Mouse (Mus musculus): ENCODE measurements at regions not wholly inside any gene's neighbourhood (a gene's known extent, or its start where the extent isn't known, plus 50 kb on each side); places are given as distances from the start of the nearest gene placed in this dataset.
"Not testable (repeated sequence)": the region's sequence is repeated elsewhere in the genome, so short reads cannot be mapped to it uniquely, and the experiment has no call there.

GRCm38 (mm10) chr3:33440905-33441304 lies 297.9 kb upstream of the Pex5l start:
- no peak for DNase-seq (ENCODE audit: extremely low spot score, low read depth, low spot score)

- no peak for DNase-seq (ENCODE audit: extremely low spot score, low read depth, low spot score)
Observed at GRCm38 (mm10) chr3:33440500-33440899, 297.5 kb upstream of the Pex5l start.

GRCm38 (mm10) chr3:33416922-33417321 lies 273.9 kb upstream of the Pex5l start:
- DNase-seq (ENCODE audit: extremely low spot score, low read depth, low spot score) = no peak

GRCm38 (mm10) chr3:33416321-33416720 lies 273.3 kb upstream of the Pex5l start:
- no peak for DNase-seq (ENCODE audit: extremely low spot score, low read depth, low spot score)

- no peak for DNase-seq (ENCODE audit: extremely low spot score, low read depth, low spot score)
Observed at GRCm38 (mm10) chr3:33401904-33402303, 258.9 kb upstream of the Pex5l start.

- DNase-seq (ENCODE audit: extremely low spot score, low read depth, low spot score) = no peak
Observed at GRCm38 (mm10) chr3:33399321-33399720, 256.3 kb upstream of the Pex5l start.

GRCm38 (mm10) chr3:33398326-33398725 lies 255.3 kb upstream of the Pex5l start:
- DNase-seq (ENCODE audit: extremely low spot score, low read depth, low spot score) = no peak

- DNase-seq (ENCODE audit: extremely low spot score, low read depth, low spot score) = no peak
Observed at GRCm38 (mm10) chr3:33397217-33397616, 254.2 kb upstream of the Pex5l start.

GRCm38 (mm10) chr3:33392541-33392822 lies 249.4 kb upstream of the Pex5l start:
- no peak for DNase-seq (ENCODE audit: extremely low spot score, low read depth, low spot score)

- DNase-seq (ENCODE audit: extremely low spot score, low read depth, low spot score) = no peak
Observed at GRCm38 (mm10) chr3:33391765-33392540, 248.9 kb upstream of the Pex5l start.

GRCm38 (mm10) chr3:33388171-33388570 lies 245.1 kb upstream of the Pex5l start:
- no peak for DNase-seq (ENCODE audit: extremely low spot score, low read depth, low spot score)

GRCm38 (mm10) chr3:33383622-33384021 lies 240.6 kb upstream of the Pex5l start:
- DNase-seq (ENCODE audit: extremely low spot score, low read depth, low spot score) = no peak

- DNase-seq (ENCODE audit: extremely low spot score, low read depth, low spot score) = no peak
Observed at GRCm38 (mm10) chr3:33379604-33380003, 236.6 kb upstream of the Pex5l start.

GRCm38 (mm10) chr3:33375161-33375560 lies 232.1 kb upstream of the Pex5l start:
- no peak for DNase-seq (ENCODE audit: extremely low spot score, low read depth, low spot score)

GRCm38 (mm10) chr3:33372806-33373205 lies 229.8 kb upstream of the Pex5l start:
- peak; percentile 10 for DNase-seq (ENCODE audit: extremely low spot score, low read depth, low spot score)

GRCm38 (mm10) chr3:33363521-33363920 lies 220.5 kb upstream of the Pex5l start:
- no peak for DNase-seq (ENCODE audit: extremely low spot score, low read depth, low spot score)

GRCm38 (mm10) chr3:33360030-33360429 lies 217.0 kb upstream of the Pex5l start:
- no peak for DNase-seq (ENCODE audit: extremely low spot score, low read depth, low spot score)

GRCm38 (mm10) chr3:33353860-33354259 lies 210.8 kb upstream of the Pex5l start:
- DNase-seq (ENCODE audit: extremely low spot score, low read depth, low spot score) = no peak

- no peak for DNase-seq (ENCODE audit: extremely low spot score, low read depth, low spot score)
Observed at GRCm38 (mm10) chr3:33350986-33351385, 207.9 kb upstream of the Pex5l start.

GRCm38 (mm10) chr3:33334056-33334455 lies 191.0 kb upstream of the Pex5l start:
- DNase-seq (ENCODE audit: extremely low spot score, low read depth, low spot score) = no peak

- not testable (repeated sequence) for DNase-seq (ENCODE audit: extremely low spot score, low read depth, low spot score)
Observed at GRCm38 (mm10) chr3:33317691-33318090, 174.6 kb upstream of the Pex5l start.

GRCm38 (mm10) chr3:33312230-33312825 lies 169.3 kb upstream of the Pex5l start:
- no peak for DNase-seq (ENCODE audit: extremely low spot score, low read depth, low spot score)

GRCm38 (mm10) chr3:33308212-33308611 lies 165.2 kb upstream of the Pex5l start:
- peak; percentile 3 for DNase-seq (ENCODE audit: extremely low spot score, low read depth, low spot score)
